Mouse (Mus musculus): ENCODE measurements around the gene Pkmyt1.
A peak's percentile ranks its signal among the peaks of the same experiment; 100 is the strongest.
"Not testable (repeated sequence)": the region's sequence is repeated elsewhere in the genome, so short reads cannot be mapped to it uniquely, and the experiment has no call there.

Gene Pkmyt1

GRCm38 (mm10) chr17:23747471-23747870, 21.3 kb downstream of the Pkmyt1 start:
- no peak for ATAC-seq (ENCODE audit: low TSS enrichment)

GRCm38 (mm10) chr17:23748026-23748425, 21.9 kb downstream of the Pkmyt1 start:
- no peak for ATAC-seq (ENCODE audit: low TSS enrichment)

GRCm38 (mm10) chr17:23748631-23749391, 22.7 kb downstream of the Pkmyt1 start:
- ATAC-seq (ENCODE audit: low TSS enrichment): peak; percentile 60

- ATAC-seq (ENCODE audit: low TSS enrichment): no peak
Measured at GRCm38 (mm10) chr17:23749400-23750191, 23.5 kb downstream of the Pkmyt1 start.

GRCm38 (mm10) chr17:23755689-23756088, 29.6 kb downstream of the Pkmyt1 start:
- ATAC-seq (ENCODE audit: low TSS enrichment): no peak

- no peak for ATAC-seq (ENCODE audit: low TSS enrichment)
Measured at GRCm38 (mm10) chr17:23757581-23757980, 31.4 kb downstream of the Pkmyt1 start.

- ATAC-seq (ENCODE audit: low TSS enrichment): no peak
Measured at GRCm38 (mm10) chr17:23758801-23759200, 32.7 kb downstream of the Pkmyt1 start.

GRCm38 (mm10) chr17:23760231-23760630, 34.1 kb downstream of the Pkmyt1 start:
- ATAC-seq (ENCODE audit: low TSS enrichment): no peak

GRCm38 (mm10) chr17:23761155-23761554, 35.0 kb downstream of the Pkmyt1 start:
- ATAC-seq (ENCODE audit: low TSS enrichment): no peak

GRCm38 (mm10) chr17:23762976-23763375, 36.8 kb downstream of the Pkmyt1 start:
- no peak for ATAC-seq (ENCODE audit: low TSS enrichment)

GRCm38 (mm10) chr17:23770493-23770892, 44.4 kb downstream of the Pkmyt1 start:
- no peak for ATAC-seq (ENCODE audit: low TSS enrichment)

- ATAC-seq (ENCODE audit: low TSS enrichment): peak; percentile 3; the same call in 1 of the 2 replicates
Measured at GRCm38 (mm10) chr17:23770896-23771283, 44.8 kb downstream of the Pkmyt1 start.

GRCm38 (mm10) chr17:23771284-23772218, 45.4 kb downstream of the Pkmyt1 start, which contains the start of gene Flywch1:
Gene Flywch1 (minus strand): TSS chr17:23771602.
- peak; percentile 97 for ATAC-seq (ENCODE audit: low TSS enrichment)

GRCm38 (mm10) chr17:23772219-23772556, 46.1 kb downstream of the Pkmyt1 start:
- not testable (repeated sequence) for ATAC-seq (ENCODE audit: low TSS enrichment)

GRCm38 (mm10) chr17:23773676-23774075, 47.5 kb downstream of the Pkmyt1 start:
- no peak for ATAC-seq (ENCODE audit: low TSS enrichment)

GRCm38 (mm10) chr17:23774090-23774489, 48.0 kb downstream of the Pkmyt1 start:
- ATAC-seq (ENCODE audit: low TSS enrichment): peak; percentile 63

GRCm38 (mm10) chr17:23776216-23776615, 50.1 kb downstream of the Pkmyt1 start:
- ATAC-seq (ENCODE audit: low TSS enrichment): no peak

GRCm38 (mm10) chr17:23777141-23777540, 51.0 kb downstream of the Pkmyt1 start:
- ATAC-seq (ENCODE audit: low TSS enrichment): no peak

- no peak for ATAC-seq (ENCODE audit: low TSS enrichment)
Measured at GRCm38 (mm10) chr17:23778447-23778846, 52.3 kb downstream of the Pkmyt1 start.

GRCm38 (mm10) chr17:23783352-23783751, 57.2 kb downstream of the Pkmyt1 start:
- ATAC-seq (ENCODE audit: low TSS enrichment): no peak

- ATAC-seq (ENCODE audit: low TSS enrichment): peak; percentile 75
Measured at GRCm38 (mm10) chr17:23785561-23786471, 59.7 kb downstream of the Pkmyt1 start, which contains the start of gene Flywch2. Gene Flywch2 (minus strand): TSS chr17:23786081.
